Mouse (Mus musculus) lung, postnatal 0 days (tissue): Measurements from ENCODE around the gene Adad2.

Experiments used
- CTCF ChIP-seq: IDR thresholded peaks from 2 replicates; pipeline ENCODE4 v1.5.1; 2016; ENCODE audit warnings: antibody characterized with exemption, mild to moderate bottlenecking
- EP300 ChIP-seq: IDR thresholded peaks from 2 replicates; pipeline ENCODE4 v1.6.1; 2016; ENCODE audit warnings: antibody characterized with exemption, mild to moderate bottlenecking, control low read depth

- no peak for TF ChIP-seq EP300
- no peak for TF ChIP-seq CTCF
Observed at GRCm38 (mm10) chr8:119580441-119581161, 31.9 kb upstream of the Adad2 start.
